Mouse (Mus musculus) hindbrain, embryonic 13.5 days (tissue): Measurements from ENCODE around the gene Pfdn4. TPM values are rescaled to one million over a fixed set of nuclear protein-coding genes. Genes with fewer than 3 reads are reported as not detected.
"Not testable (repeated sequence)": the region's sequence is repeated elsewhere in the genome, so short reads cannot be mapped to it uniquely, and the experiment has no call there.

Experiments
- ATAC-seq: fragments of 200-750 bp; cut with Nextera tagmentation; 2 replicates; pipeline ENCODE4 v1.8.0; 2017; ENCODE audit warnings: moderate TSS enrichment; ENCODE audit not compliant: low FRiP score
- H3K27ac ChIP-seq: fragments of 300-500 bp; sonication (generic); 2 replicates; pipeline ENCODE4 v1.5.1; 2015; ENCODE audit warnings: inconsistent platforms, mild to moderate bottlenecking, moderate library complexity
- H3K27me3 ChIP-seq: fragments of 300-500 bp; sonication (generic); 2 replicates; pipeline ENCODE4 v1.6.1; 2015; ENCODE audit warnings: mild to moderate bottlenecking, inconsistent platforms
- H3K36me3 ChIP-seq: fragments of 300-500 bp; sonication (generic); 2 replicates; pipeline ENCODE4 v1.6.1; 2015; ENCODE audit warnings: mild to moderate bottlenecking, inconsistent platforms
- H3K4me1 ChIP-seq: fragments of 300-500 bp; sonication (generic); replicated peaks from 2 replicates; pipeline ENCODE4 v1.6.1; 2015; ENCODE audit warnings: inconsistent platforms
- H3K4me2 ChIP-seq: fragments of 300-500 bp; sonication (generic); 2 replicates; pipeline ENCODE4 v1.6.1; 2015; ENCODE audit warnings: inconsistent platforms, mild to moderate bottlenecking, moderate library complexity
- H3K4me3 ChIP-seq: fragments of 300-500 bp; sonication (generic); 2 replicates; pipeline ENCODE4 v1.5.1; 2015; ENCODE audit warnings: mild to moderate bottlenecking, inconsistent platforms
- H3K9ac ChIP-seq: fragments of 300-500 bp; sonication (generic); 2 replicates; pipeline ENCODE4 v1.6.1; 2015; ENCODE audit warnings: mild to moderate bottlenecking, inconsistent platforms
- H3K9me3 ChIP-seq: fragments of 300-500 bp; sonication (generic); 2 replicates; pipeline ENCODE4 v1.6.1; 2016; ENCODE audit warnings: inconsistent platforms
- WGBS: fragments of 180-500 bp; shearing (Covaris S2); methylation state at CpG from one replicate; pipeline ENCODE4 v1.1.7; 2015; 5-methylcytosine and 5-hydroxymethylcytosine counted together
- polyA plus RNA-seq: library from polyadenylated mRNA; unstranded; fragments of >200 nt; fragmentation: Nextera tagmentation; extraction: Ambion mirVana; gene quantifications from 2 replicates; pipeline ENCODE4 v1.2.1, GENCODE M21; 2015

Gene Pfdn4
- 133 and 148 TPM in 2 replicates for polyA plus RNA-seq

GRCm38 (mm10) chr2:170496154-170496930 is at the start of gene Pfdn4:
Gene Pfdn4 (plus strand): TSS chr2:170496428.
- no peak within 1 kb of the TSS for H3K27ac ChIP-seq
- peak within 1 kb of the TSS; percentile 55 for H3K9ac ChIP-seq
- no peaks in the 10 kb centered on the region for H3K36me3 ChIP-seq
- peak within 1 kb of the TSS; percentile 33 for H3K4me3 ChIP-seq
- peaks cover 85% of the 10 kb centered on the region for H3K27me3 ChIP-seq
- H3K4me2 ChIP-seq, result peak within 1 kb of the TSS; percentile 52
- H3K9me3 ChIP-seq, result no peaks in the 10 kb centered on the region
- no peak for ATAC-seq
- H3K4me1 ChIP-seq, result peaks cover 24% of the 10 kb centered on the region
- under 1% methylated on average over 46 of the region's 46 CpGs for WGBS

- H3K4me3 ChIP-seq, result no peak overlapping the region
- H3K27me3 ChIP-seq, result peaks cover 18% of the 10 kb centered on the region; the same call in 1 of the 2 replicates
- no peaks in the 10 kb centered on the region for H3K9me3 ChIP-seq
- no peak overlapping the region for H3K9ac ChIP-seq
- peaks cover 5% of the 10 kb centered on the region; the same call in 1 of the 2 replicates for H3K4me1 ChIP-seq
- H3K36me3 ChIP-seq, result no peaks in the 10 kb centered on the region
- H3K4me2 ChIP-seq, result no peak overlapping the region
- ATAC-seq, result no peak
- H3K27ac ChIP-seq, result no peak overlapping the region
- 65% methylated on average over 5 of the region's 5 CpGs for WGBS
Measured at GRCm38 (mm10) chr2:170446843-170447383, 49.3 kb upstream of the Pfdn4 start.

- Histone ChIP-seq H3K27me3 (peaks cover 23% of the 10 kb centered on the region; the same call in 1 of the 2 replicates), H3K4me1 (peaks cover 5% of the 10 kb centered on the region; the same call in 1 of the 2 replicates), H3K4me2 (no peak overlapping the region), H3K4me3 (no peak overlapping the region), H3K9me3 (no peaks in the 10 kb centered on the region), H3K9ac (no peak overlapping the region), H3K27ac (peak overlapping the region; percentile 46; the same call in 1 of the 2 replicates), H3K36me3 (no peaks in the 10 kb centered on the region)
- WGBS, result 55% methylated on average over 10 of the region's 10 CpGs
- ATAC-seq, result no peak
Measured at GRCm38 (mm10) chr2:170447651-170448050, 48.6 kb upstream of the Pfdn4 start.

GRCm38 (mm10) chr2:170450933-170451332 is 45.3 kb upstream of the Pfdn4 start:
- Histone ChIP-seq H3K36me3 (no peaks in the 10 kb centered on the region), H3K9me3 (no peaks in the 10 kb centered on the region), H3K27ac (no peak overlapping the region), H3K4me1 (peaks cover 5% of the 10 kb centered on the region; the same call in 1 of the 2 replicates), H3K4me3 (no peak overlapping the region), H3K9ac (no peak overlapping the region), H3K4me2 (no peak overlapping the region), H3K27me3 (peaks cover 23% of the 10 kb centered on the region; the same call in 1 of the 2 replicates)
- 9% methylated on average over 9 of the region's 9 CpGs for WGBS
- ATAC-seq, result no peak

- ATAC-seq, H3K9ac ChIP-seq: not testable (repeated sequence)
- 61% methylated on average over 4 of the region's 4 CpGs for WGBS
Measured at GRCm38 (mm10) chr2:170453809-170454208, 42.4 kb upstream of the Pfdn4 start.

GRCm38 (mm10) chr2:170459183-170459582 is 37.0 kb upstream of the Pfdn4 start:
- 73% methylated on average over 10 of the region's 10 CpGs for WGBS
- ATAC-seq, result no peak

More at GRCm38 (mm10) chr2:170453809-170454208, 42.4 kb upstream of the Pfdn4 start:
- not testable (repeated sequence) for H3K4me1 ChIP-seq, H3K4me3 ChIP-seq, H3K27ac ChIP-seq, H3K4me2 ChIP-seq, H3K9me3 ChIP-seq, H3K36me3 ChIP-seq
- peaks cover 23% of the 10 kb centered on the region; the same call in 1 of the 2 replicates for H3K27me3 ChIP-seq

GRCm38 (mm10) chr2:170459805-170460204 is 36.4 kb upstream of the Pfdn4 start:
- Histone ChIP-seq H3K4me3 (no peak overlapping the region), H3K4me1 (no peaks in the 10 kb centered on the region), H3K27me3 (0 out of 2 replicates have a peak, but pooled peaks cover 6% of the 10 kb centered on the region), H3K9ac (no peak overlapping the region), H3K4me2 (no peak overlapping the region), H3K36me3 (no peaks in the 10 kb centered on the region), H3K9me3 (no peaks in the 10 kb centered on the region), H3K27ac (no peak overlapping the region)
- ATAC-seq, result no peak
- WGBS, result 19% methylated on average over 9 of the region's 9 CpGs

More at GRCm38 (mm10) chr2:170459183-170459582, 37.0 kb upstream of the Pfdn4 start:
- no peak overlapping the region for H3K4me3 ChIP-seq
- H3K9me3 ChIP-seq, result no peaks in the 10 kb centered on the region
- H3K27ac ChIP-seq, result no peak overlapping the region
- no peaks in the 10 kb centered on the region for H3K4me1 ChIP-seq
- 0 out of 2 replicates have a peak, but pooled peaks cover 6% of the 10 kb centered on the region for H3K27me3 ChIP-seq
- H3K9ac ChIP-seq, result no peak overlapping the region
- no peak overlapping the region for H3K4me2 ChIP-seq
- H3K36me3 ChIP-seq, result no peaks in the 10 kb centered on the region

- Histone ChIP-seq H3K4me2 (no peak overlapping the region), H3K27me3 (no peaks in the 10 kb centered on the region), H3K27ac (no peak overlapping the region), H3K36me3 (no peaks in the 10 kb centered on the region), H3K4me3 (no peak overlapping the region), H3K4me1 (no peaks in the 10 kb centered on the region), H3K9me3 (no peaks in the 10 kb centered on the region), H3K9ac (no peak overlapping the region)
- 69% methylated on average over 7 of the region's 7 CpGs for WGBS
- ATAC-seq, result no peak
Measured at GRCm38 (mm10) chr2:170461652-170462051, 34.6 kb upstream of the Pfdn4 start.

- no peak overlapping the region for H3K27ac ChIP-seq
- no peak overlapping the region for H3K4me3 ChIP-seq
- H3K27me3 ChIP-seq, result peaks cover 15% of the 10 kb centered on the region; the same call in 1 of the 2 replicates
- no peaks in the 10 kb centered on the region for H3K9me3 ChIP-seq
- WGBS, result 56% methylated on average over 4 of the region's 4 CpGs
- H3K36me3 ChIP-seq, result no peaks in the 10 kb centered on the region
- no peak for ATAC-seq
- no peak overlapping the region for H3K4me2 ChIP-seq
- H3K4me1 ChIP-seq, result peaks cover 6% of the 10 kb centered on the region
- H3K9ac ChIP-seq, result no peak overlapping the region
Measured at GRCm38 (mm10) chr2:170464817-170465216, 31.4 kb upstream of the Pfdn4 start.

- Histone ChIP-seq H3K27me3 (peaks cover 25% of the 10 kb centered on the region; the same call in 1 of the 2 replicates), H3K27ac (no peak overlapping the region), H3K9ac (no peak overlapping the region), H3K4me1 (peaks cover 6% of the 10 kb centered on the region), H3K9me3 (no peaks in the 10 kb centered on the region), H3K36me3 (no peaks in the 10 kb centered on the region), H3K4me2 (no peak overlapping the region), H3K4me3 (no peak overlapping the region)
- ATAC-seq, result no peak
Measured at GRCm38 (mm10) chr2:170468009-170468408, 28.2 kb upstream of the Pfdn4 start.

- no peak for ATAC-seq
Measured at GRCm38 (mm10) chr2:170469616-170470308, 26.5 kb upstream of the Pfdn4 start.

GRCm38 (mm10) chr2:170470591-170470990 is 25.6 kb upstream of the Pfdn4 start:
- H3K27me3 ChIP-seq, result peaks cover 25% of the 10 kb centered on the region; the same call in 1 of the 2 replicates
- H3K9ac ChIP-seq, result no peak overlapping the region
- H3K4me1 ChIP-seq, result peaks cover 6% of the 10 kb centered on the region
- H3K4me3 ChIP-seq, result no peak overlapping the region
- no peak for ATAC-seq
- H3K9me3 ChIP-seq, result no peaks in the 10 kb centered on the region
- H3K36me3 ChIP-seq, result no peaks in the 10 kb centered on the region
- WGBS, result 76% methylated on average over 5 of the region's 5 CpGs
- H3K27ac ChIP-seq, result no peak overlapping the region
- no peak overlapping the region for H3K4me2 ChIP-seq

More at GRCm38 (mm10) chr2:170469616-170470308, 26.5 kb upstream of the Pfdn4 start:
- no peaks in the 10 kb centered on the region for H3K36me3 ChIP-seq
- no peaks in the 10 kb centered on the region for H3K9me3 ChIP-seq
- peaks cover 6% of the 10 kb centered on the region for H3K4me1 ChIP-seq
- no peak overlapping the region for H3K4me3 ChIP-seq
- H3K4me2 ChIP-seq, result peak overlapping the region; percentile 27
- 12% methylated on average over 10 of the region's 10 CpGs for WGBS
- no peak overlapping the region for H3K9ac ChIP-seq
- no peak overlapping the region for H3K27ac ChIP-seq
- peaks cover 25% of the 10 kb centered on the region; the same call in 1 of the 2 replicates for H3K27me3 ChIP-seq
